Comparison of ENCODE assay signal across 23 mouse cellular contexts in the genomic region with DNA sequence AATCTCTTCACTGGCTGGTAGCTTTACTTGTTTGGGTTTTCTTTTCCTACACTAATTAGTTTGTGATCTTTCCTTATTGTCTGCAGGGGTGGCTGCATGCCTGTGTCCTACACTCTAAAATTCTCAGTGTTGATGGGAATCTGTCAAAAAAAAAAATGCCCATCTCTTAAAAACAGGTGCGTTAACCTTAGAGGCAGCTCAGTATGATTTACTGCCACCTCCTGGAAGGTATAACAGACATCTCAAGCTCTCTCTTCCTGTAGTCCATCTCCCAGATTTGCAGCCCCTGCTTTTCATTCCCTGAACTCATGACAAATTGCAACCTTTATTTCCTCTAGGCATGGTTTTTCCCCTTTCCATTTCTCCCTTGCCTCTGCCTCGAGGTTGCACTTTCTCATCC. TPM values are rescaled to one million over a fixed set of nuclear protein-coding genes. Genes with fewer than 3 reads are reported as not detected.
"Had no signal": no experiment of that assay in that cellular context is flagged by ENCODE, and none has a peak within 500 bp of the region (broad histone marks: within the 10 kb centered on the region; RNA-seq: fewer than 3 reads in every experiment).

No protein-coding gene starts in this region.

- H3K4me1 ChIP-seq: liver, embryonic 12.5 days; midbrain, embryonic 15.5 days; neural tube, embryonic 13.5 days; neural tube, embryonic 15.5 days; stomach, embryonic 15.5 days had no signal

- H3K27me3 ChIP-seq: liver, embryonic 12.5 days; midbrain, embryonic 12.5 days; midbrain, embryonic 15.5 days; neural tube, embryonic 13.5 days; neural tube, embryonic 15.5 days; stomach, embryonic 15.5 days had no signal

- DNase-seq: lung, adult 18-20 months; lung, embryonic 14.5 days; lung, postnatal 4 days; right cerebral cortex, postnatal 14 days; thymus, adult 18-20 months; thymus, postnatal 14 days; thymus, postnatal 36 days had no signal

- H3K27ac ChIP-seq: liver, embryonic 12.5 days; liver, embryonic 14.5 days; midbrain, embryonic 10.5 days; midbrain, embryonic 12.5 days; midbrain, embryonic 15.5 days; neural tube, embryonic 13.5 days; neural tube, embryonic 15.5 days; stomach, embryonic 15.5 days had no signal

- H3K4me3 ChIP-seq: liver, embryonic 12.5 days; midbrain, embryonic 10.5 days; midbrain, embryonic 12.5 days; midbrain, embryonic 15.5 days; myocyte; neural tube, embryonic 13.5 days; neural tube, embryonic 15.5 days; stomach, embryonic 15.5 days had no signal

- H3K36me3 ChIP-seq: liver, embryonic 12.5 days; midbrain, embryonic 10.5 days; midbrain, embryonic 12.5 days; midbrain, embryonic 15.5 days; neural tube, embryonic 13.5 days; neural tube, embryonic 15.5 days; stomach, embryonic 15.5 days had no signal

- ATAC-seq: liver, embryonic 12.5 days; midbrain, embryonic 15.5 days had no signal

- H3K9me3 ChIP-seq: liver, embryonic 12.5 days; midbrain, embryonic 10.5 days; midbrain, embryonic 12.5 days; midbrain, embryonic 15.5 days; neural tube, embryonic 13.5 days; neural tube, embryonic 15.5 days; stomach, embryonic 15.5 days had no signal

- H3K9ac ChIP-seq: liver, embryonic 12.5 days; liver, embryonic 14.5 days; lung, embryonic 14.5 days; midbrain, embryonic 12.5 days; midbrain, embryonic 15.5 days; neural tube, embryonic 13.5 days; neural tube, embryonic 15.5 days; stomach, embryonic 15.5 days had no signal

- H3K4me2 ChIP-seq: liver, embryonic 12.5 days; lung, embryonic 14.5 days; midbrain, embryonic 12.5 days; midbrain, embryonic 15.5 days; neural tube, embryonic 13.5 days; neural tube, embryonic 15.5 days; stomach, embryonic 15.5 days had no signal

RNA-seq across cellular contexts. Expression of a gene that starts 44.3 kb away (rescaled TPM):
- total RNA-seq: megakaryocyte, adult 5-6 weeks; megakaryocyte-erythroid progenitor cell, adult 5-6 weeks had no signal
- polyA plus RNA-seq: liver, embryonic 12.5 days; liver, embryonic 14.5 days; liver, embryonic 16.5 days; lung, embryonic 14.5 days; lung, embryonic 16.5 days; midbrain, embryonic 10.5 days; midbrain, embryonic 12.5 days; midbrain, embryonic 15.5 days; myocyte; neural tube, embryonic 11.5 days; neural tube, embryonic 13.5 days; neural tube, embryonic 15.5 days; spleen, adult 2 months; thymus, postnatal 0 days had no signal
